Mouse (Mus musculus): Measurements from ENCODE around the gene Prpf19.

Prpf19 gene

DNA sequence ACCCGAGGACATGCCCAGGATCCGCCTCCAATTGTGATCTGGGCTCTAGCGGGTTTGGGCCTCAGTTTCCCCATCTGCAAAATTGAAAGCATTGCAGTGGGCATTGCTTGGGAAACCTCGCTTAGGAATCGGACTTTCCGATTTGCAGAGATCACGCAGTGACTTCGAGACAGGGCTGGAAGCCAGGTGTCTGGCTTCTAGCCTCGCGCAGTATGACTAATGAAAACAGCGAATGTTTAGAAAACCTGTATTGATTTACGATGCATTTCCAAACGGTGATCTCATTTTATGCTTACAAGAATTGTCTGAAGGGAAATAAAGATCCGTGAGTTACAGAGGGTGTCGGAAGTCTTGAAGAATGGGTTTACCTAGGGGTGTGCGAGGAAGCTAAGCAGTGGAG is 677 bp downstream of the Prpf19 start:
- DNase-seq (ENCODE audit: low read depth, low spot score), result no peak

DNA sequence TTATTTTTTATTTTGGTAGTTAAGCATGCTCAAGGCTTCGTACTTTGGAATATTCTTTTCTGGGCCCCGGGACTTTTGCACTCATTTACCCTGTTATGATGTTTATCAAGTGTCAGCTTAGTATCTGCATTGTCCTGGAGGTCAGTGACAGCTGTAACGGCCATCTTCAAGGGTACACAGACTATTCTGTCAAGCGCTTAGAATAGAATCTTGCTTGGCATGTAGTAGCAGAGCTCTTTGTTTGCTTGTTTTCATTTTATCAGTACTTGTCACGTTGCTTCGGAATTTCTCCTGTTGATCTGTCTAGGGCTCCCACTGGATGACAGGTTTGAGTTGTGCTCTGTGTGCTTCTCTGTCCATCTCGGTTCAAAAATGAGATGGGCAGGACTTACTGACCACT is 1.8 kb downstream of the Prpf19 start:
- DNase-seq (ENCODE audit: low read depth, low spot score), result no peak

DNA sequence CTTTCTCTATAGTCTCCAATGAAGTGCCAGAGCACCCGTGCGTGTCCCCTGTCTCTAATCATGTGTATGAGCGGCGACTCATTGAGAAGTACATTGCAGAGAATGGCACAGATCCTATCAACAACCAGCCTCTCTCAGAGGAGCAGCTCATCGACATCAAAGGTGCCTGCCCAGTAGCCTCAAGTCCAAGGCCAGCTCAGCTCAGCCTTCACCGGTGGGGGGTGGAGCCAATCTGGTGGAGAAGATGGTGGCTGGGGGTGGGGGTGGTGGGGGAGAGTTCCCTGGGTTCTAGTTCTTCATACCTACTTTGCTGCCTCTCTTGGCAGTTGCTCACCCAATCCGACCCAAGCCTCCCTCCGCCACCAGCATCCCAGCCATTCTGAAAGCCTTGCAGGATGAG is 2.5 kb downstream of the Prpf19 start:
- DNase-seq (ENCODE audit: low read depth, low spot score), result no peak

DNA sequence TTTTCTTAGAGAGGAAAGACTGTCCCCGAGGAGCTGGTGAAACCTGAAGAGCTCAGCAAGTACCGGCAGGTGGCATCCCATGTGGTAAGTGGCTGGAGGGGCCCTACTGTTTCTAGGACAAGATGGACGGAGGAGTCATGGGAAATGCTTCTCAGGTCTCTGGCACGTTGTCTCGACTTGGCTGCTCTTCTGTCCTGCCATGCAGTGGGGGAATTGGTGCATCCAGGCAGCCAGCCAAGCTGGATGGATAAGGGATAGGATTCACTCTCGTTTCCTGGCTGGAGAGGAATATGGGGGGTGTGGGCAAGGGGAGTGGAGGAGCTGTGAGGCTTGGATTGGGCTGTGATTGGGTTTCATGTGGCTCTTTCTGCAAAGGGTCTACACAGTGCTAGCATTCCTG is 5.3 kb downstream of the Prpf19 start:
- no peak for DNase-seq (ENCODE audit: low read depth, low spot score)

DNA sequence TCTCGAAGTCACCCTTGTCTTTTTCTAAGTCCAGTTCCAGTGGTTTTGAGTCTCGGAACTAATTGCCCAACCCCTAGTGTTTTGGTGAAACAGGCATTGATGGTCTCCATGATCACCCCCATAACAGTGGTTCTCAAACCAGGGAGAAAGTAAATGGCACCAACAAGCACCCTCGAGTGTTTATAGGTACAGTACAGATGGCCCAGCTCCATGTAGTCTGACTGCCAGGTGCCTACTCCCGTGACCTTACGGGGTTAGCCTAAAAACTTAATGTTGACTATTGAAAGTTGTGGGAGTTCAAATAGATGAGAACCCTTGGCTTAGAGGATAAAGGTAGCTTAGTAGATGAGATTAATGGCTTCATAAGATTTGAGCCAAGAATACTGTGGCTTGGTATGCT is 6.0 kb downstream of the Prpf19 start:
- no peak for DNase-seq (ENCODE audit: low read depth, low spot score)

DNA sequence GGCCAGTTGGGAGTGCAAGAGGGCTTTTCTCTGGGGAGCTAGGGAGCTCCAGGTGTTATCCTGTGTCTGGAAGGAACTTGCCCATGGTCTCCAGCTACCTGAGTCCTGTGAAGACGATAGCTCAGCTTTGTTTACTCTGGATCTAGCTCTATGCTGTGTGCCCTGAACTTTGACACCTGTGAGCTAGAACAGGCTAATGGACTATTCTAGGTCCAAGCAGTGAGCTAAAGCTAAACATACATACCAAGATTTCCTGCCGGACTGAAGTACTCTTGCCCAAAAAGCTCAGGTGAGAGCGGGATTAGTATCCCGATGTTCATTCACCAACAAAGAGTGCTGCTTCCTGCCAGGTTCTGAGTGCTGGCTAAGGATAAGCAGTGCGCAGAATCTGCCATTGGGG is 9.5 kb downstream of the Prpf19 start:
- no peak for DNase-seq (ENCODE audit: low read depth, low spot score)

DNA sequence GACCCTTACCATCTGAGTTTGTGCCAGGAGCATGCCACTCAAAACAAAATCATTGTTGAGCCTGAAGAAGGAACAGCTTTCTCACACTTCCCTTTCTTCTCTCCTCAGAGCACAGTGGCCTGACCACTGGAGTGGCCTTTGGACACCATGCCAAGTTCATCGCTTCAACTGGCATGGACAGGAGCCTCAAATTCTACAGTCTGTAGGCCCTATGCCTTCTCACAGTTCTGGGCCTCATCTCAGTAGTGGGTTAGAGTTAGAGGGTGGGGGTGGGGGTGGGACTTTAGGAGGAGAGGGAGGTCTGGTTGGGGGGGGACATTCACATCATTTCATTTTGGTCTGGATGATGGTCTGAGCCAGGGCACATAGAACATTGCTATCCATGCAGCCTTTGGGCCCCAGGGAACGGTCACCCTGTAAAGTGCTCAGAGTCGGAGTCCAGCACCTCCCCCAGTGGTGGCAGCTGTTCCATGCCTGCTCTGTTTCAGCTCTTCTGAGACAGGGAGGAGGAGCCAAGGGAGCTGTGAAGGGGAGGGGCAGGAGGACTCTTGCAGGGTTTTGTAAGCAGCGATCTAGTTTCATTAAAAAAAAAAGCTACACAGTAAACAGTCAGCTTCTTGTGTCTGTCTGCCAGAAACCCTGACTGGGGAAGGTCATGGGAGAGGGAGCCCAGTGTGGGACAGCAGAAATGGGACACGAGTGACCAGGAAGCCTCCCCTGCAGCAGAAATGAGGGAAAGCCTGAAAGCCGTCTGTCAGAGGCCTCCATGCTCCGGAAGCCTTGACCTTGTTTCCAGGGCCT is 10.1 kb downstream of the Prpf19 start:
- no peak for DNase-seq (ENCODE audit: low read depth, low spot score)

DNA sequence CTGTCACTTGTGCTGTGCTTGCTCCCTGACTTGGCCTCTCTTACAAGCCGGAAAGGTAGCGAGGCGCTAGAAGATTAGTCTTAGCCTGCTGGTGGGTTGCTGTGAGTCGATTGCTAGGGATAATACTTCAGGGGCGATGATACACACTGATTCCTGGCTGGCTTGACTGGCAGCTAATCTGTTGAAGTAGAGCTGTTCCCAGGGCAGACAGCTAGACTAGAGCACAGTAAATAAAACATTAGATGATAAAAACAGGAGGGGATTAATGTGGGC is 10.6 kb downstream of the Prpf19 start:
- DNase-seq (ENCODE audit: low read depth, low spot score), result no peak

DNA sequence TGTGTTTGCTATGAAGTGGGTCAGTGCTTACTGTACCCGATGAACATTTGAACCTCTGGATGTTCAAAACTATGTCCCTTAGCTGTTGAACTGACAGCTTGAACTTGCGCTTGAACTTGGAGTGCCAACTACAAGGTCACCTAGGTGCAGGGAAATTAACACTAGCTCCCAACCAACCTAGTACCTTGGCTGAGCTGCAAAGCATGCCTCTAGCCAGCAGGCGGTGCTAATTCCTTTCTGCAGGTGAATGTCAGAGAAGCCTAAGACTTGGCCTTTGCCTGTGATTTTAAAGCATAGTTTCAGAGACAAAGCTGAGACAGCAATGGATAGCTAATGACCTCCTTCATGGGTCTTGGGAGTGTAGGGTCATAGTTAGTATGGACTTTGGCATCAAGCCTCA is 12.9 kb downstream of the Prpf19 start:
- DNase-seq (ENCODE audit: low read depth, low spot score), result peak; percentile 49

DNA sequence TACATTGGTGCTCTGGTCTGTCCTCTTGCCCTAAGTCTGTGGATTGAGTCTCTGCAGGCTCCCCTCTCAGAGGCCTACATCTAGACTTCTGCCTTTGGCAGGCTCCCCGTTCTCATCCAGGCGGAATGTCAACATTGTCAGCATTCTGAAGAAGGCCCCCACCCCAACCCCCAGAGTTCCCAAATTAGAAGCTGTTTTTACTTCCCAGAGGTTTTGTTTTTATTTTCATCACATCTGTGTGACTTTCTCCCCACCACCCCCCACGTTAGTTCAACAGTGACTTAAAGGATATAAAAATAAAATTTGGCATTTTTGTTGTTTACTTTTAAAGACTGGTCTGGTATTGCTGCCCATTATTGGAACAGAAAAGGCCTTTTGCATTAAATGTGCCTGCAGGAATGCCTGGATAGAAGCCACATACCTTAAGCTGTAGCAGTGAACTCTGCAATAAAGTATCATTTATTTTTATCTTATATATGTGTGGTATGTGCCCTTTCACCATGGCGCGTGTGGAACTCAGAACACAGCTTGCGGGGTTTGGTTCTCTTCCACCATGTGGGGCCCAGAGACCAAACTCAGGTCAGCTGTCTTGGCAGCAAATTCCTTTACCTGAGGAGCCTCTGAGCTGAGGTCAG is 14.2 kb downstream of the Prpf19 start:
- no peak for DNase-seq (ENCODE audit: low read depth, low spot score)

DNA sequence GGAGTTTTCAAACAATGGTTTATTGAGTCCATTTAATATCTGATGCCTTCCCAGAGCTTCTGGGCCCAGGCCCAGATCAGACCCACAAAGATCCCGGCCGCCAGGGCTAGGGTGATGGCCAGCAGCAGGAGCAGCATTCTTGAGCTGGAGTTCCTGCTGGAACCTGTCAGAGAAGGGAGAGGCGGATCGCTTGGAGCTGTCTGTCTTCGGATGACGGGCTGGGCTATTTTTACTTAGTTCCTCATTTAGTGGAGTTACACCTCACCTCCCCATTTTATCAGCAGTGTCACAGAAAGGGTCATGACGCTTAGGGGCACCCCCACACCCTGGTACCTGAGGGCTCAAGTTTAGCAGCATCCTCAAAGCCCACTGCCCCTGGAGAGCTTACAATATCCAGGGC is 19.3 kb downstream of the Prpf19 start:
- no peak for DNase-seq (ENCODE audit: low read depth, low spot score)

DNA sequence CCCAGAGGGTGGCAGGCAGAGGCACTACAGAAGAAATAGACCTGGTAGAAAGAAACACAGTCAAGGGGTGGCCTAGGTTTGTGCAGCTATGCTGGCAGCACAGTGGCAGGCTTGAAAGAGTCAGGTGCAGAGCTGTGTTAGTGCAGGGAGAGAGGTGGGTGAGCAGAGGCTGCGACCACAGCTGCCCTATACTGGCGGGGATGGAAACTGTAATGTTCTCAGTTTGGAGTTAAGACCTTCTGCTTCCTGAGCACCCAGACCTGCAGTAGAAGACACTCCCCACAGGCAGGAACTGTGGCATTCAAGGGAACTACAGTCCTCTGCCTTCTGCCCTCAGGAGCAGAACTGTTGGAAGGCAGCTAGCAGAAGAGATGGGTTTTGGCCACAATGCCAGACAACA is 19.8 kb downstream of the Prpf19 start:
- no peak for DNase-seq (ENCODE audit: low read depth, low spot score)

DNA sequence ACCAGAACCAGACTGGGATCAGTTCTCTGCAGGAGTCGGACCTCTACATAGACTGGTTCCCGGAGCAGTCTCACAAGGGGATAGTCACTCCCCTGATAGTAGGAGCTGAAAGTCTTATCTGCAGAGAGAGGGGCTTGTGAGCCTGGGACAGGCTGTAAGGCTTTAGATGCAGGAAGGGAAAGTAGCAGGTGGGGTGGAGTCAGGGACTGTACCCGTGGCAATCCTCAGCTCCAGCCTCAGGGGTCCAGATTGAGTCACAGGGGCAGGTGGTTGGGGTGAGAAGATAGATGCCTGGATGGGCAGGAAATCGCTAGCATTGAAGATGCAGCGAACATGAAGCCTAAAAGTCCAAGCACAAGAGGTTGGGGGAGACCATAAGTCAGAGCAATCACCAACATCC is 21.5 kb downstream of the Prpf19 start:
- no peak for DNase-seq (ENCODE audit: low read depth, low spot score)

DNA sequence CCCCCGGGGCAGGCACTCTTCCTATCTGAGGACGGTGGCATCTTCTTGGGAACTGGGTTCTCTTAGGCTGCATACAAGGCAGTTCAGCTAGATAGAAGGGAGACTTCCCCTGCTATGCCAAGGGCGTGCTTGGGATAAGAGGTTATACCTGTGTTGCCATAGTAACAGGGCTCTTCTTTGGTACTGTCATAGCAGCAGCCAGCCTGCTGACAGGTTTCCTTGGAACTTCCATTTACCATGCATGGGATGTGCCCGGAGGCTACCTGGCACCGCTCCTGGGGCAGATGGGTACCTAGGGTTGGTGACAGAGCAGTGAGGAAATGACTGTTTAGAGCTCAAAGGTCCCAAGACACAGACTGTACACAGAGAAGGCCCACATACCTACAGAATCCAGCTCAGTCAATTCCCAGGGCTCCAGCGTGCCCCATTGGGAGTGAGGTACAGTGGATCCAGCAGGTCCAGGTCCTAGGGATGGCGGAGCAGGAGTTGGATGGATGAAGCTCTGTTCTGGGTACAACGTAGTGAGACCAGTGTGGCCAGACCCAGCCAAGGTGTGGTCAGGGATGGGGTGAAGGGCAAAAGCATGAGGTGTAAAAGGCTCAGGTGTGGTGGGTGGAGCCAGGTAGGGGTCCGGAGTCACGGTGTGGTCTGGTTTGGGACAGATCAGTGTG is 23.4 kb downstream of the Prpf19 start:
- DNase-seq (ENCODE audit: low read depth, low spot score), result no peak

DNA sequence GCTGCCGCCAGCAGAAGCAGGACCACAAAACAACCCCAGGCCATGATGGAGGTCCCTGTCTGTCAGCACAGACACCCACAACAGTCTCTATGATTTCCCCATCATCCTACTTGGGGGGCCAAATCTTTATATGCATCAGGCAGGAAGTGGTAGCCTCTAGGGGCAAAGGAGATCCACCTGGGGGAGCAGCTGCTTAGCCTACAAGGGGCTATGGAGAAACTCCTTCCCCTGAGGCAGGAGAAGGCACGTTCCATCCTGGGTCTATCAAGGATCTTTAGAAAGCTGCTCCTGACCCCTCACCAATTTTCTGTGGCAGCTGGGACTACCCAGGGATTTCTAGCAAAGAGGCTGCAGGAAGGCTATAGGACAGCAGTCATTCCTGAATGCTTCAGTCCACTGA is 25.5 kb downstream of the Prpf19 start, which contains the start of gene Zp1:
Zp1 (minus strand) TSS at position 101 of the 400 bp plus-strand sequence.
- no peak for DNase-seq (ENCODE audit: low read depth, low spot score)

DNA sequence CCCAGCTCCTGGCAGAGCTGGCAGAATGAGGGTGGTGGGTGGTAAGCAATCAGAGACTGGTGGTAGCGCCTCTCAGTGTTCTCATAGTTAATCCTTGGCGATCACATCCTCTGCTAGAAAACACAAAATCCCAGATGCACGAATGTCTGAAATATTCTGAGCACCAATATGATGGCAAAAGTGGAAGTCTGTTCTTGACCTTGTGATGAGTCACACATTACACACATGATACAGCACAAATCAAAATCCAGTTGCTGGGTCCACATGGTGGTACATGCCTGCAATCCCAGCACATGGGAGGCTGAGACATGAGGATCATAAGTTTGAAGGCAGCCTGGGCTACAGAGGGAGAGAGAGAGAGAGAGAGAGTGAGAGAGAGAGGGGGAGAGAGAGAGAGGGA is 26.0 kb downstream of the Prpf19 start:
- no peak for DNase-seq (ENCODE audit: low read depth, low spot score)

DNA sequence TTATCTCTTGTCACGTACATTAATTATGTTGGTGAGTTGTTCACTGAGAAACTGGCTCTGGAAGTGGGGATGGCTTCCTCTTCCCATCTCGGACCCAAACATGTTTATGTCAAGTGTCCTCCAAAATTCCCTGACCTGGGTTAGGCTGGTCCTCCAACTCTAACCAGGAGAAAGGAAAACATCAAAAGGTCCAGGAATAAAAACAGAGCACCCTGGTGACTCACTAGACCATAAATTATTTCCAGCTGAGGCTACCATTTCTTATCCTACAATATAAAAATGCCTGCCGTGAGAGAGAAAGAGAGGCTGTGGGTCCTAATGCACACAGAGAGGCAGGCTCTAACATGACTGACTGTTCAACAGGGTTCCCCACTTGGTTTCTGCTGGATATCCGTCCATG is 29.2 kb downstream of the Prpf19 start:
- no peak for DNase-seq (ENCODE audit: low read depth, low spot score)

DNA sequence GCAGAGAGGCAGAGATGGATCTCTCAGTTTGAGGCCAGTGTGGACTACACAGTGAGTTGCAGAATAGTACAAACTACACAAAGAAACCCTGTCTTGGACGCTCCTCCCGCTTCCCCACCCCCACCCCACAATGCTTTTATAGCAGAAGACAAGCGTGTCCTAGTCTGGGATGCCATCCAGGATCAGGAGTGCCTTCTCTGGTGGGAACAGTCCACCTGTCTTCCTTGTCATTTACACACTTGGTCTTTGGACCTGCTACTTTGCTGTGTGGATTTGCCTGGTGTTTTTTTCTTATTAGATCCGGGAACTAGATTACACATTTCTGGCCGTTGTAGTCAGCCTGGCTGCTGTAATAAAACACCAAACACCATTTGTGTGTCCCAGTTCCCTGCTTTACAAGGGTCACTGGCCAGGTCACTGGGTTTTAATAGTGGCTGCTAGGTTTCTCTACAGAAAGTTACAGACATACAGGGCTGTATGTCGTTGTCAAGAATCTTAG is 31.1 kb downstream of the Prpf19 start:
- DNase-seq (ENCODE audit: low read depth, low spot score), result no peak

DNA sequence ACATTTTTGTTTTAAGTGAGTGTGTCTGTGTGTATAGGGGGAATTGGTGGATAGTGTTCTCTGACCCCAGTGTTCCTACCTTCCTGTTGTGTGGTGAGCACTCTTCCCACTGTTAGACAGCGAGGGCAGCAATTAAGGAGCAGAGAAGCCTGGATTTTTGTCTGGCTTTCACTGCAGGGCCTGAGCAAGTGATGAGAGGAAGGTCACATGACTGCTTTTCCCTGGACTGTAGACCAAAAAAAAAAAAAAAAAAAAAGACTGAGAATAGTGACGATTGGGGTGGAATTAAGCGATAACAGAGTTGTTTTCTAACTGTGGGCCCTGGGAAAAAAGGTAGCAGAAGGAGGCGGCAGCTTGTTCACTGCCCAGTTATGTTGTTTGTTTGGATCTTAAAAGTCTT is 31.6 kb downstream of the Prpf19 start:
- DNase-seq (ENCODE audit: low read depth, low spot score), result no peak

DNA sequence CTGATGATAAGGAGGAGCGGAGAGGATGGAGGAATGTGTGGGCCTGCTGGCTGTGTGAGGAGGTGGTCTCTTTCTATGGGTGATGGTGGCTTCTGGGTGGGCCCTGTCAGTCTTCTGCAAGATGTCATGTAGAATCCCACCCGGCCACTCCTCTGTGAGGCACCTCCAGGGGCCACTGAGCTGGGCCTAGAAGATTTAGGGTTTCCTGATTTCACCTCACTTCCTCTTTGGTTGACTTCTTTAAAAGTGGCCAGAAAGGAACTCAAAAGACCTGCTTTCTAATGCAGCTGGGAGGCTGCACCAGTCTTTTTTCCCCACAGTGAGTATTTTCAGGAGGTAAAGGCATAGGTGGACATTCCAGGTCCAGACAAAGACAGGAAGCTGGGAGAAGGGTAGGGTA is 35.6 kb downstream of the Prpf19 start:
- no peak for DNase-seq (ENCODE audit: low read depth, low spot score)

DNA sequence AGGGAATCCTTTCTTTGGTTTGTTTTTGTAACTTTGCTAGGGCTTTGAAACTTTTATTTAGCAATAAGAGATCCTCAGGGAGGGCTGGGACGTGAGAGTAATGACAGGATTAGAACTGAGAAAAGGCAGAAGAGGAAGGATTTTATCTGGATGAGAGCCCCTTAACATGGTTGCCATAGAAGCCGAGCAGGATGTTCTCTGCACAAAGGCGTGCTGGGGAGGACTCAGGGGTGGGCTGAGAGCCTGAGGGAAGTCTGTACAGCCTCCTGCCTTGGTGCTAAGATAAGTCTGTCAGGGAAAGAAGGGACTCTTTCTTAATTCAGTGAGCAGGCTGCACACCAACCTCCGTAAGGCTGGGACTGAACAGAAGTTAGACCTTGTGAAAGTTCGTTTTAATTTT is 40.0 kb downstream of the Prpf19 start:
- DNase-seq (ENCODE audit: low read depth, low spot score), result no peak

DNA sequence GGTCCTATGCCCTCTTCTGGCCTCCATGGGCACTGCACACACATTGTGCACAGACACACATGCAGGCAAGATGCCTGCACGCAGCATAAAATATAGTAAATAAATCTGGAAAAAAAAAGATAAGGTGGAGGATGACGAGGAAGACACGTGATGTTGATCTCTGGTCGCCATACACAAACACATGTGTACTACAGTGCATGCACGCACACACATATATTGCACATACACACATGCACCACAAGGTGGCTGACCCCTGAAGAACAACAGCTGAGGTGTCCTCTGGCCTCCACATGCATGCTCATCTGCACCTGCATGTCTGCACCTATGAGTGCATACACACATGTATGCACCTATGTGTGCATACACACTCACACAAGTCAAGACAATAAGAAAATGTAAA is 41.0 kb downstream of the Prpf19 start:
- no peak for DNase-seq (ENCODE audit: low read depth, low spot score)

DNA sequence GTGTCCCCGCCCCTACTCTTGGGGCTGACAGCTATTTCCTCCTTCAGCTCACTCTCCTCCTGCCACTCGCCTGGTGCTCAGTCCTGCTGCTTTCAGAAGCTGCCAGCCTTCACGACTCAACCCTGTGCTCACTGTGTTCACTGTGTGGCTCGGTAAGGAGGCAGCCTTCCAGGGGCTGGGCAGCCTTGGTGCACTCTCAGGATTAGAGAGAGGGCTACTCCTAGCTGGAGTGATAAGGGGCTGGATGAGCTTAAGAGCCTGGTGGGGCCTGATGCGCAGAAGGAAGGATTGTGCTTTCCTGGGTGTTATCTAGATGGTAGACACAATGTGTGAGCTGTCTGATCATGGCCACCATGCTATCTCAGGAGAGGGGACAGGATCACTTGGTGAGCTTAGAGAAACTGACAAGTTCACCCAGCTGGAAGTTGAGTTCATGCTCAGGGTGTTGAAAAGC is 42.1 kb downstream of the Prpf19 start, which contains the start of gene Ptgdr2:
Ptgdr2 (plus strand) TSS at position 51 of the 454 bp plus-strand sequence.
- DNase-seq (ENCODE audit: low read depth, low spot score), result no peak
